Mouse (Mus musculus) bone marrow macrophage, adult 2 months (primary cell): ENCODE data around the gene Wdr43. TPM values are rescaled to one million over a fixed set of nuclear protein-coding genes. Genes with fewer than 3 reads are reported as not detected.
A peak's percentile ranks its signal among the peaks of the same experiment; 100 is the strongest.

Source experiments
- H3K27ac ChIP-seq: 2 replicates; pipeline ENCODE4 v1.5.1; 2012; ENCODE audit warnings: low read depth, low read length; ENCODE audit not compliant: insufficient read depth
- H3K4me1 ChIP-seq: 2 replicates; pipeline ENCODE4 v1.6.1; 2012; ENCODE audit warnings: low read length; ENCODE audit not compliant: control insufficient read depth, insufficient read depth
- H3K4me3 ChIP-seq: 2 replicates; pipeline ENCODE4 v1.5.1; 2012; ENCODE audit warnings: mild to moderate bottlenecking, low read length, moderate library complexity; ENCODE audit not compliant: insufficient read depth
- CTCF ChIP-seq: IDR thresholded peaks from 2 replicates; pipeline ENCODE4 v1.5.1; 2012; ENCODE audit warnings: low read depth, mild to moderate bottlenecking, low read length, moderate library complexity
- POLR2A ChIP-seq: IDR thresholded peaks from 2 replicates; pipeline ENCODE4 v1.6.1; 2012; ENCODE audit warnings: mild to moderate bottlenecking, low read depth, low read length, borderline replicate concordance
- polyA plus RNA-seq: library from polyadenylated mRNA; stranded (reverse); fragments of >200 nt; gene quantifications from 2 replicates; pipeline ENCODE4 v1.2.4, GENCODE M21; 2012; ENCODE audit not compliant: missing spikeins, insufficient read depth, insufficient read length

Gene Wdr43
- polyA plus RNA-seq, 1 experiment, result 29.9 TPM

- TF ChIP-seq CTCF, result no peak
- TF ChIP-seq POLR2A, result no peak
- no peak overlapping the region for H3K4me3 ChIP-seq
- H3K4me1 ChIP-seq, result peaks cover 3% of the 10 kb centered on the region; the same call in 1 of the 2 replicates
- H3K27ac ChIP-seq, result no peak overlapping the region
Measured at GRCm38 (mm10) chr17:71663491-71663890, 47.8 kb downstream of the Wdr43 start.

- Histone ChIP-seq H3K27ac (no peak overlapping the region), H3K4me3 (no peak overlapping the region), H3K4me1 (peaks cover 3% of the 10 kb centered on the region; the same call in 1 of the 2 replicates)
- no peak for TF ChIP-seq POLR2A
Measured at GRCm38 (mm10) chr17:71664172-71664571, 48.5 kb downstream of the Wdr43 start.

GRCm38 (mm10) chr17:71665201-71665600 lies 49.5 kb downstream of the Wdr43 start:
- Histone ChIP-seq H3K27ac (no peak overlapping the region), H3K4me3 (no peak overlapping the region), H3K4me1 (peaks cover 9% of the 10 kb centered on the region)
- TF ChIP-seq POLR2A, result no peak
- TF ChIP-seq CTCF, result no peak

- Histone ChIP-seq H3K27ac (no peak overlapping the region), H3K4me3 (no peak overlapping the region), H3K4me1 (peaks cover 7% of the 10 kb centered on the region)
- TF ChIP-seq CTCF (peak; percentile 58; the same call in 1 of the 2 replicates), POLR2A (no peak)
Measured at GRCm38 (mm10) chr17:71669511-71669910, 53.8 kb downstream of the Wdr43 start.

GRCm38 (mm10) chr17:71671840-71672546 lies 56.3 kb downstream of the Wdr43 start:
- no peak overlapping the region for H3K4me3 ChIP-seq
- TF ChIP-seq POLR2A, result no peak
- peak; percentile 79 for TF ChIP-seq CTCF
- no peak overlapping the region for H3K27ac ChIP-seq
- peaks cover 7% of the 10 kb centered on the region for H3K4me1 ChIP-seq

- Histone ChIP-seq H3K4me3 (no peak within 1 kb of the TSS), H3K27ac (no peak within 1 kb of the TSS), H3K4me1 (peaks cover 7% of the 10 kb centered on the region)
- TF ChIP-seq POLR2A, result no peak
- TF ChIP-seq CTCF, result no peak
Measured at GRCm38 (mm10) chr17:71673092-71673491, 57.4 kb downstream of the Wdr43 start, which contains the start of gene Togaram2. TSS of gene Togaram2 (plus strand) at chr17:71673261.

- Histone ChIP-seq H3K4me1 (peaks cover 7% of the 10 kb centered on the region), H3K27ac (no peak overlapping the region), H3K4me3 (no peak overlapping the region)
- no peak for TF ChIP-seq POLR2A
- no peak for TF ChIP-seq CTCF
Measured at GRCm38 (mm10) chr17:71673936-71674335, 58.2 kb downstream of the Wdr43 start.

- TF ChIP-seq POLR2A, result no peak
- no peak for TF ChIP-seq CTCF
- Histone ChIP-seq H3K4me1 (peaks cover 4% of the 10 kb centered on the region), H3K27ac (no peak overlapping the region), H3K4me3 (no peak overlapping the region)
Measured at GRCm38 (mm10) chr17:71674886-71675285, 59.2 kb downstream of the Wdr43 start.

GRCm38 (mm10) chr17:71681666-71682065 lies 66.0 kb downstream of the Wdr43 start:
- H3K27ac ChIP-seq, result no peak overlapping the region
- H3K4me3 ChIP-seq, result no peak overlapping the region
- H3K4me1 ChIP-seq, result peaks cover 15% of the 10 kb centered on the region
- no peak for TF ChIP-seq POLR2A
- TF ChIP-seq CTCF, result no peak

GRCm38 (mm10) chr17:71682379-71682778 lies 66.7 kb downstream of the Wdr43 start:
- H3K27ac ChIP-seq, result no peak overlapping the region
- H3K4me1 ChIP-seq, result peaks cover 15% of the 10 kb centered on the region
- TF ChIP-seq POLR2A (no peak), CTCF (no peak)
- no peak overlapping the region for H3K4me3 ChIP-seq
